Mouse (Mus musculus): Measurements from ENCODE around the gene Itsn1. TPM values are rescaled to one million over a fixed set of nuclear protein-coding genes. Genes with fewer than 3 reads are reported as not detected.
A peak's percentile ranks its signal among the peaks of the same experiment; 100 is the strongest.

Itsn1 gene
- polyA plus RNA-seq, 1 experiment from 2014 or later = 18.1 TPM

DNA sequence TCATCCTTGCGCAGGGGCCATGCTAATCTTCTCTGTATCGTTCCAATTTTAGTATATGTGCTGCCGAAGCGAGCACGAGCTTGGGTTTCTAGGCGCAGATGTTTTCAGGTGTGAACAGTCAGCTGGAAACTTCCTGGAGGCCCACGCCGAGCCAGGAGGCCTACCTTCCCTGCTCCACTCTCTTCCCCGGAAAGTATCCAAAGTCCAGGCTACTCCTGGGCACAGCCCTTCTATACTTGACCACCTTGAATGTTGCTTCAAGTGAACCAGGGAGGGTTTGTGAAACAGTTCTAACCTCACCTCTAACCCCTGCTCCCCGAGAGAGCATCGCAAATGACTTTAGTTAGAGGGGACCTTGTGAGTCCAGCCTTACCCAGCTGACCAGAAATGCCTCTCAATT, 192.3 kb downstream of the Itsn1 start:
- H3K9me3 ChIP-seq (replicated peaks; ENCODE audit: control insufficient read depth, low read length) = no peaks in the 10 kb centered on the region
- no peak overlapping the region for H3K27ac ChIP-seq (ENCODE audit: low read length)
- 84% methylated on average over 11 of the region's 11 CpGs for WGBS
- H3K4me3 ChIP-seq (replicated peaks; ENCODE audit: low read length) = no peak overlapping the region
- no peaks in the 10 kb centered on the region for H3K27me3 ChIP-seq (ENCODE audit: control insufficient read depth, insufficient read depth, low read length)
- H3K4me1 ChIP-seq (ENCODE audit: control insufficient read depth, insufficient read depth, low read length) = 0 out of 2 replicates have a peak, but pooled peaks cover 6% of the 10 kb centered on the region
- no peak overlapping the region for H3K4me2 ChIP-seq (ENCODE audit: low read depth, low read length)
- peaks cover 25% of the 10 kb centered on the region for H3K36me3 ChIP-seq (ENCODE audit: control insufficient read depth, insufficient read depth, low read length)
- no peak for ATAC-seq (ENCODE audit: insufficient read depth, low FRiP score)
- H3K9ac ChIP-seq (ENCODE audit: low read length) = no peak overlapping the region

DNA sequence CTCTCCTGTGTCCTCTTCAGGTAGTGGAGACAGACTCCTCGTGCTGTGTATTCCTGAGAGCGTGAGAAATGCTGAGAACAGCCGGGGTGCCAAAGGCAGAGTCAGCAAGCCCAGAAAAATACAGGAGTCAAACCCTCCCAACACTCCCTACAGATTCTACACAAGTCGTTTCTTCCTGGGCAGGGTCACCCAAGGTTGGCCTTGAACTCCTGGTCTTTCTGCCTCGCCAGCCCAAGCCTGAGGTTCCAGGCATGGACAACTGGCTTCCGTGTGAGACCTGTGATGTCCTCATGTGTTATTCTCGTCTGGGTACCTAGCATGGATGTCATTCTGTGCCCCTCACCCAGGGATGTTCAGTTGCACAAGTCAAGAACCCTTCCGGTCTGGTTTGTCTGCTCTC, 193.9 kb downstream of the Itsn1 start:
- no peak for ATAC-seq (ENCODE audit: insufficient read depth, low FRiP score)
- H3K9ac ChIP-seq (ENCODE audit: low read length) = no peak overlapping the region
- no peaks in the 10 kb centered on the region for H3K9me3 ChIP-seq (replicated peaks; ENCODE audit: control insufficient read depth, low read length)
- no peaks in the 10 kb centered on the region for H3K27me3 ChIP-seq (ENCODE audit: control insufficient read depth, insufficient read depth, low read length)
- no peak overlapping the region for H3K4me3 ChIP-seq (replicated peaks; ENCODE audit: low read length)
- 0 out of 2 replicates have a peak, but pooled peaks cover 2% of the 10 kb centered on the region for H3K4me1 ChIP-seq (ENCODE audit: control insufficient read depth, insufficient read depth, low read length)
- no peak overlapping the region for H3K4me2 ChIP-seq (ENCODE audit: low read depth, low read length)
- no peak overlapping the region; the same call in 1 of the 2 replicates for H3K27ac ChIP-seq (ENCODE audit: low read length)
- WGBS = 68% methylated on average over 8 of the region's 8 CpGs
- H3K36me3 ChIP-seq (ENCODE audit: control insufficient read depth, insufficient read depth, low read length) = peaks cover 35% of the 10 kb centered on the region

DNA sequence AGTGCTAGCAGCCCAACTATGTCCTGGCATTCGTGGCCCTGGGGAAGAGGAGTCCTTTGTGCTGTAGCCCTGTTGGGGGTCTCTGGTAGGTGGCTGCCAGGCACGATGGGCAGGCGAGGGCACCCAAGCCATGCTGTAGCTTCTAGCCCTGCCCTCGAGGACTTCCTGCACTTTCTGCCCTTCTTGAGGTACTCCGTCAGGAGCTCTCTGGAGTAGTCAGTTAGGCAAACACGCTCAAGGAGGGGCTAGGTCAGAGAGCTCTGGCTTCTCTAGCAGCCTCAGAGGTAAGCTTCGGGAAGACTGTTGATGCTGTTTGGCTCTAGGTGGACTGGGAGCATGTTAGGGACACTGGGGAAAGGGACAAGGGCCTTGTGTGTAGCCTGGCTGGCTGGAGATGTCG, 195.3 kb downstream of the Itsn1 start:
- Histone ChIP-seq H3K4me3 (replicated peaks; ENCODE audit: low read length) (no peak overlapping the region), H3K27me3 (ENCODE audit: control insufficient read depth, insufficient read depth, low read length) (no peaks in the 10 kb centered on the region), H3K4me1 (ENCODE audit: control insufficient read depth, insufficient read depth, low read length) (0 out of 2 replicates have a peak, but pooled peaks cover 2% of the 10 kb centered on the region), H3K27ac (ENCODE audit: low read length) (no peak overlapping the region), H3K4me2 (ENCODE audit: low read depth, low read length) (no peak overlapping the region), H3K36me3 (ENCODE audit: control insufficient read depth, insufficient read depth, low read length) (peaks cover 40% of the 10 kb centered on the region), H3K9ac (ENCODE audit: low read length) (no peak overlapping the region), H3K9me3 (replicated peaks; ENCODE audit: control insufficient read depth, low read length) (no peaks in the 10 kb centered on the region)
- 80% methylated on average over 8 of the region's 8 CpGs for WGBS
- no peak for ATAC-seq (ENCODE audit: insufficient read depth, low FRiP score)

DNA sequence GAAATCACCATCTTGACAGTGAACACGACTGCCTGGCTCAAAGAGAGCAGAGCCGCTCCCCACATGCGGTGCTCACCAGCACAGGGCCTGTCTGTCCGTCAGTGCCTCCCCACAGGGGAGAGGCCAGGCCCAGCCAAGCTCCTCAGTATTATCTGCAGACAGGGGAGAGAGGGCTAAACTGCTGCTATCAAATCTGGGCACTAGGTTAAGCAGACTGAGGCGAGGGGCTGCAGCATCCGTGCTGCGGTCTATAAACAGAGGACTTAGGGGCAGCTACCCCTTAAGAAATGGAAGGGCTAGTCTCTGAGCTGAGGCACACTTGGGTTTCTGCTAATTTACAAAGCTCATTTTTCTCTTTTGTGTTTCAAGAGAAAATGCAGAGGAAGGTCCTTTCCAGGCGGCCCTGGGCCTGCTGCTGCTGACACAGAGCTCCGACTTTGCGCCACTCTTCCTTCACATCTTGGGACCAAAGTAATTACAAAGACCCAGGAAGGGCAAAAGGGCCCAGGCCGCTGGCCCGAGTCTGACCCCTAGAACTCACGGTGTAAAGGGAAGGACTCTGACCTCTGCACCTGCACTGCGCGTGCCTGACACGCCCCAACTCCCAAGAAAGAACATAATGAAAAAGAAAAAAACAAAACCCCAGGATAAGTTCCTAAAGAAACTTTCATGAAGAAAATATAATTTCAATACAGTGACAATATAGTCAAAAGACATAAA, 199.0 kb downstream of the Itsn1 start:
- no peak overlapping the region for H3K9ac ChIP-seq (ENCODE audit: low read length)
- ATAC-seq (ENCODE audit: insufficient read depth, low FRiP score) = no peak
- H3K27me3 ChIP-seq (ENCODE audit: control insufficient read depth, insufficient read depth, low read length) = no peaks in the 10 kb centered on the region
- H3K27ac ChIP-seq (ENCODE audit: low read length) = no peak overlapping the region
- no peak overlapping the region for H3K4me2 ChIP-seq (ENCODE audit: low read depth, low read length)
- WGBS = 81% methylated on average over 16 of the region's 16 CpGs
- peaks cover 40% of the 10 kb centered on the region for H3K36me3 ChIP-seq (ENCODE audit: control insufficient read depth, insufficient read depth, low read length)
- H3K9me3 ChIP-seq (replicated peaks; ENCODE audit: control insufficient read depth, low read length) = no peaks in the 10 kb centered on the region
- peaks cover 7% of the 10 kb centered on the region; the same call in 1 of the 2 replicates for H3K4me1 ChIP-seq (ENCODE audit: control insufficient read depth, insufficient read depth, low read length)
- H3K4me3 ChIP-seq (replicated peaks; ENCODE audit: low read length) = no peak overlapping the region

DNA sequence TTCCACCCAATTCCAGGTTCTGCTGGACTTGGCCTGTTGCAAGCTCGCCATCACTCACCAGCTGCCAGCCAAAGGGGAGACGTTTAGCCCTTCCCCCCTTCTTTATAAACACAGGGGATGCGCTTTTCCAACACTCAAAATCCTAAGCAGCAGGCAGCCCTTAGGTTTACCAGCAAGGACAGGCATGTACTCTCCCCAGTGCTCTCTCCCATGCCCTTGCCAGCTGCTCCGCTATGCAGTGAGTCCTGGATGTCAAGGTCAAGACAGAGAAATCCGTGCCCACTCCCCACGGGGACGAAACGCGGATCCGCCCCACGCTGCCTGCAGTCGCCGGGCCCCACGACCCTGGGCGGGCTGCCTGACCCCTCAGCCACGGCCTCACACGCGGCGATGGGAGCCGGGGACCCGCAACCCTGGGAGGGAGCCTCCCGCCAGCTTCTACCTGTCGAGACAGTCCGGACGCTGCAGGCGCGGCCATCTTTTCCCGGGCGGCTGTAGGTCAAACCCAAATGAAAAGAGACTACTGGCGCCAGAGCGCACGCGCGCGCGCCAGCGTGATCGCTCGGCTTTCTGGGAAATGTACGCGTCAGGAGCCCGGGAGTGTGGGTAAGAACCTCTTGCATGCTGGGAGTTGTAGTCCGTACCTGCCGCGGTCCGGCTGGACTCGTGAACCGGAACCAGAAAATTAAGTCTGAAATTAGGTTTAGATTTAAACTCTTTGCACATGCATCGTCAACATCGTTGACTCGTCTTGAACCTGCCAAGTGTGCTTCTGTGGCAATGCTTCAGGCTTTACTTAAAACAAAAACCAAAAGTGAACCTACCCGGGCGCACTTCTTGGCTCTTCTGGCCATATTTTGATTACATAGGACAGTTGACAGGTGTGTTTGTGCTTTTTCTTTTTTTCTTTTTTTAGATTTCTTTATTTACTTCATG, 202.3 kb downstream of the Itsn1 start:
- under 1% methylated on average over 53 of the region's 53 CpGs for WGBS
- ATAC-seq (ENCODE audit: insufficient read depth, low FRiP score) = peak; percentile 94
- no peaks in the 10 kb centered on the region for H3K9me3 ChIP-seq (replicated peaks; ENCODE audit: control insufficient read depth, low read length)

DNA sequence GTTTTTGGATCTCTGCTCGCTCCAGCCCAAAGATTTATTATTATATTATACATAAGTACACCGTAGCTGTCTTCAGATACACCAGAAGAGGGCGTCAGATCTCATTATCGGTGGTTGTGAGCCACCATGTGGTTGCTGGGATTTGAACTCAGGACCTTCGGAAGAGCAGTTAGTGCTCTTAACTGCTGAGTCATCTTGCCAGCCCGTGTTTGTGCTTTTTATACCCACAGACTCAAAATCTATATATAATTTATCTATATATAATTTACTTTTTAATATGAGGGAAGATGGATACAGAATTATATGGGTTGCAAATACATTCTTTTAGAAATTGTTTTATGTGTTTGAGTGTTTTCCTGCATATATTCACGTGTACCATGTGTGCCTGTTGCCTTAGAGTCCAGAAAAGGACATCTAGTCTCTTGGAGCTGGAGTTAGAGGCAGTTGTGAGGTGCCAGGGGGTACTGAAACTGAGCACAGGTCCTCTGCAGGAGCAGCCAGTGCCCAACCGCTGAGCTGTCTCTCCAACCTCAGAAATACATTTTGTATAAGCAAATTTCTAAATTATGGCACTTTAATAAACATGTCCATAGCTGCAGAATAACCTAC, 203.1 kb downstream of the Itsn1 start:
- Histone ChIP-seq H3K36me3 (ENCODE audit: control insufficient read depth, insufficient read depth, low read length) (peaks cover 11% of the 10 kb centered on the region), H3K4me1 (ENCODE audit: control insufficient read depth, insufficient read depth, low read length) (peaks cover 7% of the 10 kb centered on the region; the same call in 1 of the 2 replicates), H3K9me3 (replicated peaks; ENCODE audit: control insufficient read depth, low read length) (no peaks in the 10 kb centered on the region), H3K4me3 (replicated peaks; ENCODE audit: low read length) (peak overlapping the region; percentile 81), H3K27me3 (ENCODE audit: control insufficient read depth, insufficient read depth, low read length) (no peaks in the 10 kb centered on the region), H3K27ac (ENCODE audit: low read length) (no peak overlapping the region), H3K4me2 (ENCODE audit: low read depth, low read length) (peak overlapping the region; percentile 43), H3K9ac (ENCODE audit: low read length) (no peak overlapping the region)
- WGBS = 49% methylated on average over 8 of the region's 8 CpGs
- no peak for ATAC-seq (ENCODE audit: insufficient read depth, low FRiP score)

More for the DNA sequence above, 202.3 kb downstream of the Itsn1 start:
- peak overlapping the region; percentile 79 for H3K27ac ChIP-seq (ENCODE audit: low read length)
- peaks cover 7% of the 10 kb centered on the region; the same call in 1 of the 2 replicates for H3K4me1 ChIP-seq (ENCODE audit: control insufficient read depth, insufficient read depth, low read length)
- peak overlapping the region; percentile 68 for H3K4me2 ChIP-seq (ENCODE audit: low read depth, low read length)
- peak overlapping the region; percentile 94 for H3K9ac ChIP-seq (ENCODE audit: low read length)
- peaks cover 15% of the 10 kb centered on the region for H3K36me3 ChIP-seq (ENCODE audit: control insufficient read depth, insufficient read depth, low read length)
- peak overlapping the region; percentile 81 for H3K4me3 ChIP-seq (replicated peaks; ENCODE audit: low read length)
- H3K27me3 ChIP-seq (ENCODE audit: control insufficient read depth, insufficient read depth, low read length) = no peaks in the 10 kb centered on the region

DNA sequence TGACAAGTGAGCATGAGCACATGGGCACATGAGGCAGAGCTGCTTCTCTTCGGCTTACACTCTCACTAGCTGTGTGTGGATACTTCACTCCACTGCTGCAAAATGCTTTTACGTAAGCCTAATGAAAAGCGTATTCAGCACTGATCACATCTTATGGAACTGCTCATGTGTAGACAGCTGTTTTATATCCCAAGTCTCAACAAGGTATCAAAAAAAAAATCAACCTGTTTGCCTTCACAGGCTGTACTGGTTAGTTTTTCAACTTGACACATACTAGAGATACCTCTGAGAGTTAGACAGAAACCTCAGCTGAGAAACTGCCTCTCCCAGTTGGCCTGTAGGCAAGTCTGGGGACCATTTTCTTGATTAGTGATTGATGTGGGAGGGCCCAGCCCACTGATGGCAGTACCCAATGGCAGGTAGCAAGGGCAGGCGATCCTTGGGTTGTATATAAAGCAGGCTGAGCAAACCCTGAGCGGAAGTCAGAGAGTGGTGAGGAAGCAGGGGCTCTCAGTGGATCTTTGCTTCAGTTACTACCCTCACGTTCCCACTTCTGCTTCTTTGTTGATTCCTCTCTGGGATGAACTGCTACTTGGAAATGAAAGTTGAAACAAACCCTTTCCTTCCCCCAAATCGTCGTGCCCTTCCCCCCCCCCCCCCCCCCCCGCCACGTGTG, 203.9 kb downstream of the Itsn1 start:
- no peak overlapping the region for H3K27ac ChIP-seq (ENCODE audit: low read length)
- H3K36me3 ChIP-seq (ENCODE audit: control insufficient read depth, insufficient read depth, low read length) = peaks cover 4% of the 10 kb centered on the region
- no peaks in the 10 kb centered on the region for H3K27me3 ChIP-seq (ENCODE audit: control insufficient read depth, insufficient read depth, low read length)
- H3K4me3 ChIP-seq (replicated peaks; ENCODE audit: low read length) = no peak overlapping the region
- no peak for ATAC-seq (ENCODE audit: insufficient read depth, low FRiP score)
- H3K9me3 ChIP-seq (replicated peaks; ENCODE audit: control insufficient read depth, low read length) = no peaks in the 10 kb centered on the region
- no peak overlapping the region for H3K9ac ChIP-seq (ENCODE audit: low read length)
- WGBS = 45% methylated on average over 9 of the region's 10 CpGs
- peaks cover 7% of the 10 kb centered on the region; the same call in 1 of the 2 replicates for H3K4me1 ChIP-seq (ENCODE audit: control insufficient read depth, insufficient read depth, low read length)
- no peak overlapping the region for H3K4me2 ChIP-seq (ENCODE audit: low read depth, low read length)

DNA sequence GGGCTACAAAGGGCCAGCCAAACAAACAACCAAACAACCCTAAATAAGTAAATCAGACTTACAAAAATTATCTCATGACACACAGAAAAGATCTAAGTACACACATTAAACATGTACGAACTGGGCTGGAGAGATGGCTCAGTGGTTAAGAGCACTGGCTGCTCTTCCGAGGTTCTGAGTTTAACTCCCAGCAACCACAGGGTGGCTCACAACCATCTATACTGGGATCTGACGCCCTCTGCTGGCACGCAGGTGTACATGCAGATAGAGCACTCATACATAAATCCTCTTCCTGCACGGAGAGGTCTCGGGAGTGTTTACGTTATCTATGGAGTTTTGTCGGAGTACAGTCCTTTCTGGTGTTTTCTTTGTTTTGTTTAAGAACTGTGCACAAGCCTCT, 206.0 kb downstream of the Itsn1 start:
- 30% methylated on average over 8 of the region's 8 CpGs for WGBS
- H3K4me2 ChIP-seq (ENCODE audit: low read depth, low read length) = no peak overlapping the region
- H3K27ac ChIP-seq (ENCODE audit: low read length) = no peak overlapping the region
- no peaks in the 10 kb centered on the region for H3K36me3 ChIP-seq (ENCODE audit: control insufficient read depth, insufficient read depth, low read length)
- no peak for ATAC-seq (ENCODE audit: insufficient read depth, low FRiP score)
- H3K9me3 ChIP-seq (replicated peaks; ENCODE audit: control insufficient read depth, low read length) = no peaks in the 10 kb centered on the region
- no peak overlapping the region for H3K4me3 ChIP-seq (replicated peaks; ENCODE audit: low read length)
- H3K9ac ChIP-seq (ENCODE audit: low read length) = no peak overlapping the region
- no peaks in the 10 kb centered on the region for H3K27me3 ChIP-seq (ENCODE audit: control insufficient read depth, insufficient read depth, low read length)
- peaks cover 4% of the 10 kb centered on the region; the same call in 1 of the 2 replicates for H3K4me1 ChIP-seq (ENCODE audit: control insufficient read depth, insufficient read depth, low read length)
